Mouse (Mus musculus) limb, embryonic 15.5 days (tissue): Measurements from ENCODE around the gene Sfxn5. TPM values are rescaled to one million over a fixed set of nuclear protein-coding genes. Genes with fewer than 3 reads are reported as not detected.

Source experiments
- ATAC-seq: fragments of 200-750 bp; cut with Nextera tagmentation; 2 replicates; pipeline ENCODE4 v1.8.0; 2017; ENCODE audit warnings: low read depth, moderate TSS enrichment; ENCODE audit not compliant: insufficient number of reproducible peaks, low FRiP score, low TSS enrichment
- H3K27ac ChIP-seq: fragments of 300-500 bp; sonication (generic); 2 replicates; pipeline ENCODE4 v1.5.1; 2015; ENCODE audit warnings: moderate library complexity, mild to moderate bottlenecking, inconsistent platforms
- H3K27me3 ChIP-seq: fragments of 300-500 bp; sonication (generic); 2 replicates; pipeline ENCODE4 v1.6.1; 2015; ENCODE audit warnings: inconsistent platforms
- H3K36me3 ChIP-seq: fragments of 300-500 bp; sonication (generic); 2 replicates; pipeline ENCODE4 v1.6.1; 2015; ENCODE audit warnings: inconsistent platforms
- H3K4me1 ChIP-seq: fragments of 300-500 bp; sonication (generic); 2 replicates; pipeline ENCODE4 v1.6.1; 2015; ENCODE audit warnings: inconsistent platforms
- H3K4me2 ChIP-seq: fragments of 300-500 bp; sonication (generic); 2 replicates; pipeline ENCODE4 v1.6.1; 2015; ENCODE audit warnings: mild to moderate bottlenecking, inconsistent platforms
- H3K4me3 ChIP-seq: fragments of 300-500 bp; sonication (generic); 2 replicates; pipeline ENCODE4 v1.5.1; 2015; ENCODE audit warnings: mild to moderate bottlenecking, inconsistent platforms
- H3K9ac ChIP-seq: fragments of 300-500 bp; sonication (generic); 2 replicates; pipeline ENCODE4 v1.6.1; 2015; ENCODE audit warnings: inconsistent platforms
- H3K9me3 ChIP-seq: fragments of 300-500 bp; sonication (generic); 2 replicates; pipeline ENCODE4 v1.6.1; 2016; ENCODE audit warnings: inconsistent platforms
- WGBS: fragments of 180-500 bp; shearing (Covaris S2); methylation state at CpG from one replicate; pipeline ENCODE4 v1.1.7; 2015; 5-methylcytosine and 5-hydroxymethylcytosine counted together
- polyA plus RNA-seq: library from polyadenylated mRNA; unstranded; fragments of >200 nt; fragmentation: Nextera tagmentation; extraction: Ambion mirVana; gene quantifications from 2 replicates; pipeline ENCODE4 v1.2.1, GENCODE M21; 2015

Gene Sfxn5
- polyA plus RNA-seq, 1 experiment from 2014 or later, result 7.1 TPM

- ATAC-seq, result no peak
- 91% methylated on average over 11 of the region's 11 CpGs for WGBS
- H3K27me3 ChIP-seq, result no peaks in the 10 kb centered on the region
- no peak overlapping the region for H3K27ac ChIP-seq
- no peaks in the 10 kb centered on the region for H3K9me3 ChIP-seq
- no peak overlapping the region for H3K4me2 ChIP-seq
- H3K4me3 ChIP-seq, result no peak overlapping the region
- no peak overlapping the region for H3K9ac ChIP-seq
- no peaks in the 10 kb centered on the region for H3K36me3 ChIP-seq
- peaks cover 13% of the 10 kb centered on the region; the same call in 1 of the 2 replicates for H3K4me1 ChIP-seq
These were observed 113.5 kb downstream of the Sfxn5 start for GRCm38 (mm10) chr6:85219706-85220105.

- H3K9ac ChIP-seq, result no peak overlapping the region
- no peaks in the 10 kb centered on the region for H3K36me3 ChIP-seq
- H3K4me2 ChIP-seq, result no peak overlapping the region
- H3K9me3 ChIP-seq, result no peaks in the 10 kb centered on the region
- H3K4me3 ChIP-seq, result no peak overlapping the region
- 42% methylated on average over 5 of the region's 5 CpGs for WGBS
- no peak overlapping the region for H3K27ac ChIP-seq
- H3K27me3 ChIP-seq, result no peaks in the 10 kb centered on the region
- ATAC-seq, result no peak
- peaks cover 13% of the 10 kb centered on the region; the same call in 1 of the 2 replicates for H3K4me1 ChIP-seq
These were observed 114.4 kb downstream of the Sfxn5 start for GRCm38 (mm10) chr6:85218684-85219445.

- Histone ChIP-seq H3K27me3 (no peaks in the 10 kb centered on the region), H3K4me3 (no peak overlapping the region), H3K36me3 (no peaks in the 10 kb centered on the region), H3K4me1 (peaks cover 9% of the 10 kb centered on the region; the same call in 1 of the 2 replicates), H3K27ac (no peak overlapping the region), H3K9me3 (no peaks in the 10 kb centered on the region), H3K4me2 (no peak overlapping the region), H3K9ac (no peak overlapping the region)
- ATAC-seq, result no peak
- 38% methylated on average over 4 of the region's 4 CpGs for WGBS
These were observed 115.0 kb downstream of the Sfxn5 start for GRCm38 (mm10) chr6:85218251-85218650.

DNA sequence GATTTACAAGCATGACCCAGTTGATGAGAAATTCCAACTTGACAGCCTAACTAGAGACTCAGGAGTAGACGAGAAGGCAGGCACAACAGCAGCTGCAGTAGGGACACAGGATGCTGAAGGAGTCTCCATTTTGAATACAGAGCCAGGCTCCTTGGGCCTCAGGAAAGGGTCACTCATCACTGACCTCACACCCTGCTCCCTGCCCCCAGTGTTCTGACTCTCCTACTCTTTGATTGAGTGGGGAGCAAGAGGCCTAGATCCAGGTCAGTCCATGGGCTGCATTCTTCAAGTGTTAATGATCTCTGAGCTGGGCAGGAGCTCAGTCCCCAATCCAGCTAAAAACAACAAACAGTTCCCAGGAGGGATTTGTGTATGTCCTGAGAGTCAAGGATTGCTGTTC, 122.5 kb downstream of the Sfxn5 start:
- Histone ChIP-seq H3K4me2 (no peak overlapping the region), H3K27ac (no peak overlapping the region), H3K4me3 (no peak overlapping the region), H3K27me3 (peaks cover 12% of the 10 kb centered on the region; the same call in 1 of the 2 replicates), H3K4me1 (peaks cover 17% of the 10 kb centered on the region), H3K9ac (no peak overlapping the region), H3K9me3 (no peaks in the 10 kb centered on the region), H3K36me3 (no peaks in the 10 kb centered on the region)
- no peak for ATAC-seq
- 24% methylated on average over 1 of the region's 1 CpGs for WGBS

DNA sequence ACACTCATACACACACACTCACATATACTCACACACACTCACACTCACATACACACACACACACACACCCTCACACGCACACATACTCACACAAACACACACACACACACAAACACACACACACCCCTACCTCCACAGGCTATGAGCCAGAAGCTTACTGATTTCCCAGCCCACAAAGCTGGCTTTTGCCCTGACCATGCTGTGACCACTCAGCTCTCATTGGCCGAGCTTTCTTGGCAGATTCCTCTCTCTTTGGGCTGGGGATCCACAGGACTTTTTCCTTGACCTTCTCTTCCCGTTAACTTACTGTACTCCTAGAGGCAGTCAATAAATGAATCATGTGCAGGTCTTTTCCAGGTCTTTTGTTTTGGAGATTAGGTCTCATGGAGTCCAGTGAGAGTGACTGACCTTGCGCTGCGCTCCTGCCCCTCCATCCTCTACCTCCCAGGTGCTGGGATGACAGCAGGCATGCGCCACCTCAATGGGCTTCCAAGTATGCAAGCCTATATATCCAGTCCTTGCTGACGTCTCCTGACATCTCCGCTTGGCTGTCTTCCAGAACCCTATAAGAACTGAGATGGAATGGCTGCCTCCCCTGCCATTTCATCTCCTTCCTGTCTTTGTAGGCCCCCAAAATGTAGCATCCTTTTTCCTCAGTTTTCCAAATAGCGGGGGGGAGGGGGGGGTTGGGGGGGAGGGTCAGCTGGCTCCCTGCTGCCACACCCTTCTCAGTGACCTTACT, 123.8 kb downstream of the Sfxn5 start:
- Histone ChIP-seq H3K9me3 (no peaks in the 10 kb centered on the region), H3K9ac (no peak overlapping the region), H3K4me1 (peaks cover 17% of the 10 kb centered on the region), H3K27me3 (peaks cover 19% of the 10 kb centered on the region; the same call in 1 of the 2 replicates), H3K36me3 (no peaks in the 10 kb centered on the region), H3K27ac (no peak overlapping the region), H3K4me3 (no peak overlapping the region), H3K4me2 (no peak overlapping the region)
- 78% methylated on average over 9 of the region's 9 CpGs for WGBS
- no peak for ATAC-seq

DNA sequence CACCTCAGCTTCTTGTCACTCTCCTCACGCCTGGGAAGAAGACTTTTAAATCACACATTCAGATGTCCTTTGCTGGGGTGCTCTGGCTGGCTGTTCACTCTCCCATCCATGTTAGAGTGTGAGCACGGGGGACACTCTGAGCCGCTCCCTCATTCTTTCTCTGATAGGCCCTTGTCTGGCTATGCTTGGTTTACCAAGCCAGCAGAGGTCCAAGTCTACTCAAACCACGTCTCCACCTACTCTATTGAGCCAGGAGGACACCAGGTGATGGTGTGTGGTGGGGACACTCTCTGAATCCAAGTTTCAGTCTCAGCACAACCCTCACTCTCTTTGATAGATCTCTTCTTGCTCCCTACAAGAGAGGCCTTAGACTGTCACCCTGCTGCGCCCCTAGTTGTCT, 125.9 kb downstream of the Sfxn5 start:
- Histone ChIP-seq H3K27ac (no peak overlapping the region), H3K4me1 (peaks cover 17% of the 10 kb centered on the region), H3K9me3 (no peaks in the 10 kb centered on the region), H3K36me3 (no peaks in the 10 kb centered on the region), H3K4me2 (no peak overlapping the region), H3K4me3 (no peak overlapping the region), H3K27me3 (peaks cover 23% of the 10 kb centered on the region; the same call in 1 of the 2 replicates), H3K9ac (no peak overlapping the region)
- no peak for ATAC-seq
- WGBS, result 72% methylated on average over 5 of the region's 5 CpGs

GRCm38 (mm10) chr6:85206939-85207285, 126.3 kb downstream of the Sfxn5 start:
- 23% methylated on average over 15 of the region's 15 CpGs for WGBS
- no peak overlapping the region for H3K27ac ChIP-seq
- peaks cover 23% of the 10 kb centered on the region; the same call in 1 of the 2 replicates for H3K27me3 ChIP-seq
- H3K4me1 ChIP-seq, result peaks cover 17% of the 10 kb centered on the region
- no peak overlapping the region for H3K4me3 ChIP-seq
- no peaks in the 10 kb centered on the region for H3K9me3 ChIP-seq
- H3K36me3 ChIP-seq, result no peaks in the 10 kb centered on the region
- H3K9ac ChIP-seq, result no peak overlapping the region
- no peak for ATAC-seq
- H3K4me2 ChIP-seq, result no peak overlapping the region

DNA sequence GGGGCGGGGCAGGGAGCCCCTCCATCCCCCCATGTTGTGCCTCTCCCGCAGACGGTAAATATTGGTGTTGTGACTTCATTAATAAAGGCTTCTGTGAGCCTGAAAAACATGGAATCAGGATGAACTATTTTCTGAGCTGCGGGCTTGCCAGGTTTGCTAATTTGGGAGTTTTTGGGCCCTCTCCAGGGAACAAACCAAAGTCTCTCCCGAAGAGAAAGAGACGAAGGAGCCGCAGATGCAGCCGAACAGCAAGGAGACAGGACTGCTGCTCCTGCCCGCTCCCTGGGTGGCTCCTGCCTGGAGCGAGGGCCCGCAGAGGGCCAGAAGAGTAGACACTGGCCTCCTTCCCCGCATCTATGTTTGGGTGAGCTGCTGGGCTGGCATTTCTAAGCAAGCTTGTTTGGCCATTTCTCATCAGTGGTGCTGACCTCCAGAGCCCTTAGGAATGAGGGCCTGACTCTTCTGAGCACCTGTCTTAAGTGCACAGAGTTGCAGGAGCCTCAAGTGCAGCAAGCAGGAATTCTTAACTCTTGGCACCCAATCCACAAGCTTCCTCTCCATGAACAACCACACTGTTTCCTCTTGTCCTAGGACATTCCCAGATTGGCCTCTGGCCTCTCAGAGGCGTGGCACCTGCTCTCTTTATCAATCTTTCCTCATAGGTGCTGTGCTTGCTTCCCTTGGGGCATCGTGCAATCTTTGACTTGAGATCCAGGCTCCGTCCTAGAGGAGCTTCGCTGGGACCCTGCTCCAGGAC, 126.9 kb downstream of the Sfxn5 start:
- Histone ChIP-seq H3K4me3 (no peak overlapping the region), H3K4me2 (no peak overlapping the region), H3K36me3 (no peaks in the 10 kb centered on the region), H3K4me1 (peaks cover 17% of the 10 kb centered on the region), H3K27me3 (peaks cover 23% of the 10 kb centered on the region; the same call in 1 of the 2 replicates), H3K9ac (no peak overlapping the region), H3K27ac (no peak overlapping the region), H3K9me3 (no peaks in the 10 kb centered on the region)
- WGBS, result 38% methylated on average over 16 of the region's 16 CpGs
- ATAC-seq, result no peak

- H3K36me3 ChIP-seq, result no peaks in the 10 kb centered on the region
- ATAC-seq, result no peak
- H3K9ac ChIP-seq, result no peak overlapping the region
- H3K27ac ChIP-seq, result no peak overlapping the region
- 64% methylated on average over 2 of the region's 2 CpGs for WGBS
- H3K4me3 ChIP-seq, result no peak overlapping the region
- H3K4me2 ChIP-seq, result no peak overlapping the region
- H3K27me3 ChIP-seq, result peaks cover 36% of the 10 kb centered on the region
- no peaks in the 10 kb centered on the region for H3K9me3 ChIP-seq
- peaks cover 9% of the 10 kb centered on the region for H3K4me1 ChIP-seq
These were observed 135.3 kb downstream of the Sfxn5 start for GRCm38 (mm10) chr6:85197951-85198350.

DNA sequence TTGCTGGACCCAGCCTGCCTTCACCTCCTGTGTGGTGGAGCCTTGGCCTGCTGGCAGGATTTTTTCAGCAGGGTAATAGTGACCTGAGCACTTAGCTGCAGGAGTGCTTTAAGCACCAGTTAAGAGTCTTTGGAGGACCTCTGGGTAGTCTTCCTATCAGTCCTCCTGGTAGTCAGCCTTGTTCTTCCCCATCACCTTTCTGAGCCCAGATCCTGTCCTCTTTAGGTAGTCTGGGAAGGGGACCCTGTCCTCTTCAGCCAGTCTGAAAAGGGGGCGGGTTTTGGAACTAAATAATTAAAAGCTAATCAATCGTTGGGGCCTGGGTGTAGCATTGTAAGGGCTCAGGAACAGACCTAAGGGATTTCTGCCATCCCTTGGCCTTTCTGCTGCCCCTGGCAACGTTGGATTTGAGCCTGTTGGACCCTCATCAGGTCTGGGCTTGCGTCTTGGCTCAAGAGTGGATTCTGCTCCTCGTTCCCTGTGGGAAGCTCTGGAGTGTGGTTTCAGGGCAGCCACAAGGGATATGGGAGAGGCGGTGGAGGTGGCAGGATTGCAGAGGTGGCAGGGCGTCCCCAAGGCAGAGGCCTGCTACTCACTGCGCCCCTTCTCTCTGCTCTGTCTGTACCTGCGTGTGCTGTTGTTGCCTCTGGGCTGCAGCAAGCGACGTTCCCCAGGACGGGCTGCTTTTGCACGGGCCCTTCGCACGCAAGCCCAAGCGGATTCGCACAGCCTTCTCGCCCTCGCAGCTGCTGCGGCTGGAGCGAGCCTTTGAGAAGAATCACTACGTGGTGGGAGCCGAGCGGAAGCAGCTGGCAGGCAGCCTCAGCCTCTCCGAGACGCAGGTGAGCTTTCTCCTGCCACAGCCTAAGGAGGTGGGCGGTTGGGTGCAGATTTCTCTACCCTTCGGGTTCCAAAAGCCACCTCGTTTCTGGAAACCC, 139.6 kb downstream of the Sfxn5 start:
- H3K36me3 ChIP-seq, result no peaks in the 10 kb centered on the region
- no peaks in the 10 kb centered on the region for H3K9me3 ChIP-seq
- no peak overlapping the region for H3K4me2 ChIP-seq
- peaks cover 79% of the 10 kb centered on the region for H3K27me3 ChIP-seq
- H3K4me3 ChIP-seq, result no peak overlapping the region
- H3K4me1 ChIP-seq, result peaks cover 26% of the 10 kb centered on the region
- H3K9ac ChIP-seq, result no peak overlapping the region
- H3K27ac ChIP-seq, result no peak overlapping the region
- 6% methylated on average over 29 of the region's 29 CpGs for WGBS
- ATAC-seq, result no peak

DNA sequence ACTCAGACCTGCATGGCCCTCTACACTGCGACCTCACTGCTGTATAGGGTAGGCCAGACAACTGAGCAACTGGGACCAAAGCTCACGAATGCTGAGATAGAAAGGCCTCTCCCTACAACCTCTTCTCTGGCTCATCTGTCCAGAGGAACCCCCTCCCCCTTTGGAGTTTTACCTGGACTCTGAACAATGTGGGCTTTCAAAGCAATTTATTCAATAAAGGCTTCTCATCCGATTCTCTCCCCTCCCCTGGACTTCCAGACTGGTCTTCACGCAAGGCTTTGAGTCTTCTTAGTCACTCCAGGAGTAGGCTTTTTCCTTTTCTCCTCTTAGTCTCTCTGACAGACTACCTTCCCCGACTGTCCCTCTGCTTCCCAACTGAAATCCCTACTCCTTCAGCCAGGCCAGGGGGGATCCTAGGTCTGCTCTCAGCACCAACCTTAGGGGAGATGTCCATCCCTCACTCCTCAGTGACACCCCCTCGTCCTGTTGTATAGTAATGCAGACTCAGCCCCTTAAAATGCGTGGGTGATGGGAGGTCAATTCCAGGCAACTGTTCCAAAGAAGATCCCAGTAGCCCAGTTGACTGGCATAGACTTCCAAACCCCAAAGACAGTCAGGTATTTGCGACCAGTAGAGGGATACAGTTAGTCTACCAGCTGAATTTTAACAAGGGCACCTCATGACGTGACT, 141.3 kb downstream of the Sfxn5 start:
- Histone ChIP-seq H3K9ac (no peak overlapping the region), H3K9me3 (no peaks in the 10 kb centered on the region), H3K4me2 (no peak overlapping the region), H3K36me3 (no peaks in the 10 kb centered on the region), H3K4me1 (peaks cover 44% of the 10 kb centered on the region), H3K4me3 (no peak overlapping the region), H3K27ac (no peak overlapping the region), H3K27me3 (peaks cover 92% of the 10 kb centered on the region)
- 33% methylated on average over 9 of the region's 9 CpGs for WGBS
- ATAC-seq, result no peak
